Mouse (Mus musculus) liver, adult 2 months (tissue): ENCODE data around the gene Rab2b. TPM values are rescaled to one million over a fixed set of nuclear protein-coding genes. Genes with fewer than 3 reads are reported as not detected.

Experiments used
- DNase-seq: peaks from one replicate; pipeline ENCODE4 v3.0.0-alpha.2; 2011; ENCODE audit warnings: low read depth, low spot score; ENCODE audit errors: extremely low read depth
- H3K27ac ChIP-seq: fragments of 200-500 bp; replicated peaks from 2 replicates; pipeline ENCODE4 v1.5.1; 2012; ENCODE audit warnings: low read depth, mild to moderate bottlenecking, control low read depth, inconsistent platforms, low read length; ENCODE audit not compliant: insufficient read depth
- H3K27me3 ChIP-seq: fragments of 200-500 bp; 2 replicates; pipeline ENCODE4 v1.6.1; 2012; ENCODE audit warnings: mild to moderate bottlenecking, moderate library complexity, low read length, inconsistent platforms; ENCODE audit not compliant: control insufficient read depth, insufficient read depth
- H3K36me3 ChIP-seq: fragments of 200-500 bp; 2 replicates; pipeline ENCODE4 v1.6.1; 2012; ENCODE audit warnings: low read length, inconsistent platforms; ENCODE audit not compliant: control insufficient read depth, insufficient read depth
- H3K4me1 ChIP-seq: fragments of 200-500 bp; 2 replicates; pipeline ENCODE4 v1.6.1; 2011; ENCODE audit warnings: low read length; ENCODE audit not compliant: control insufficient read depth, insufficient read depth
- H3K4me3 ChIP-seq: fragments of 200-500 bp; 2 replicates; pipeline ENCODE4 v1.5.1; 2011; ENCODE audit warnings: low read depth, mild to moderate bottlenecking, control low read depth, low read length, moderate library complexity; ENCODE audit not compliant: insufficient read depth
- H3K79me2 ChIP-seq: fragments of 200-500 bp; 2 replicates; pipeline ENCODE4 v1.6.1; 2012; ENCODE audit warnings: inconsistent platforms, mild to moderate bottlenecking, low read length, moderate library complexity; ENCODE audit not compliant: control insufficient read depth, insufficient read depth
- H3K9ac ChIP-seq: fragments of 200-500 bp; 2 replicates; pipeline ENCODE4 v1.6.1; 2012; ENCODE audit warnings: low read depth, mild to moderate bottlenecking, control low read depth, inconsistent platforms, low read length
- CTCF ChIP-seq: fragments of 200-500 bp; IDR thresholded peaks from 2 replicates; pipeline ENCODE4 v1.5.1; 2011; ENCODE audit warnings: low read depth, low read length, control low read depth
- POLR2A ChIP-seq: fragments of 200-500 bp; IDR thresholded peaks from 2 replicates; pipeline ENCODE4 v1.6.1; 2011; ENCODE audit warnings: low read length, control low read depth; ENCODE audit not compliant: insufficient read depth; ENCODE audit errors: extremely low read depth
- WGBS: fragments of 180-500 bp; shearing (Covaris S2); methylation state at CpG from one replicate; pipeline ENCODE4 v1.1.7; 2018; 5-methylcytosine and 5-hydroxymethylcytosine counted together
- polyA plus RNA-seq: library from polyadenylated mRNA; depleted of rRNA; stranded (reverse); fragments of >200 nt; gene quantifications from 2 replicates; pipeline ENCODE4 v1.2.3, GENCODE M21; 2012
- total RNA-seq: library from RNA; depleted of rRNA; stranded (reverse); fragments of >200 nt; gene quantifications from 2 replicates; pipeline ENCODE4 v1.2.3, GENCODE M21; 2014

Gene Rab2b
- total and polyA plus RNA-seq, 2 experiments = 1.3 to 2.3 TPM

GRCm38 (mm10) chr14:52284191-52284590 is 4.8 kb upstream of the Rab2b start:
- 82% methylated on average over 3 of the region's 3 CpGs for WGBS
- Histone ChIP-seq H3K27ac (no peak overlapping the region), H3K27me3 (no peaks in the 10 kb centered on the region), H3K4me3 (no peak overlapping the region), H3K36me3 (peaks cover 34% of the 10 kb centered on the region), H3K79me2 (peaks cover 6% of the 10 kb centered on the region; the same call in 1 of the 2 replicates), H3K9ac (no peak overlapping the region), H3K4me1 (peaks cover 9% of the 10 kb centered on the region; the same call in 1 of the 2 replicates)
- TF ChIP-seq POLR2A (no peak), CTCF (no peak)
- DNase-seq = no peak

GRCm38 (mm10) chr14:52283629-52284028 is 4.3 kb upstream of the Rab2b start:
- H3K9ac ChIP-seq = no peak overlapping the region
- H3K36me3 ChIP-seq = peaks cover 31% of the 10 kb centered on the region
- H3K4me1 ChIP-seq = peaks cover 9% of the 10 kb centered on the region; the same call in 1 of the 2 replicates
- no peaks in the 10 kb centered on the region for H3K27me3 ChIP-seq
- TF ChIP-seq POLR2A (no peak), CTCF (no peak)
- H3K79me2 ChIP-seq = peaks cover 6% of the 10 kb centered on the region; the same call in 1 of the 2 replicates
- no peak overlapping the region for H3K27ac ChIP-seq
- 95% methylated on average over 5 of the region's 5 CpGs for WGBS
- DNase-seq = no peak
- H3K4me3 ChIP-seq = no peak overlapping the region

GRCm38 (mm10) chr14:52279747-52280120 is 389 bp upstream of the Rab2b start:
- Histone ChIP-seq H3K4me1 (peaks cover 9% of the 10 kb centered on the region; the same call in 1 of the 2 replicates), H3K9ac (peak overlapping the region; percentile 84), H3K27ac (peak overlapping the region; percentile 52; the same call in 1 of the 2 replicates), H3K27me3 (no peaks in the 10 kb centered on the region), H3K4me3 (peak overlapping the region; percentile 82), H3K79me2 (peaks cover 6% of the 10 kb centered on the region; the same call in 1 of the 2 replicates), H3K36me3 (0 out of 2 replicates have a peak, but pooled peaks cover 3% of the 10 kb centered on the region)
- DNase-seq = no peak
- under 1% methylated on average over 21 of the region's 21 CpGs for WGBS
- TF ChIP-seq CTCF (no peak), POLR2A (no peak)

GRCm38 (mm10) chr14:52277210-52277609 is 2.1 kb downstream of the Rab2b start:
- Histone ChIP-seq H3K27me3 (no peaks in the 10 kb centered on the region), H3K27ac (no peak overlapping the region), H3K79me2 (no peaks in the 10 kb centered on the region; the same call in 1 of the 2 replicates), H3K36me3 (peaks cover 2% of the 10 kb centered on the region; the same call in 1 of the 2 replicates), H3K9ac (no peak overlapping the region), H3K4me1 (peaks cover 4% of the 10 kb centered on the region; the same call in 1 of the 2 replicates), H3K4me3 (no peak overlapping the region)
- 85% methylated on average over 4 of the region's 4 CpGs for WGBS
- DNase-seq = no peak
- no peak for TF ChIP-seq CTCF
- no peak for TF ChIP-seq POLR2A

GRCm38 (mm10) chr14:52272781-52273180 is 6.6 kb downstream of the Rab2b start:
- DNase-seq = no peak

More at GRCm38 (mm10) chr14:52272781-52273180, 6.6 kb downstream of the Rab2b start:
- H3K4me3 ChIP-seq = no peak overlapping the region
- 50% methylated on average over 3 of the region's 3 CpGs for WGBS
- TF ChIP-seq CTCF (no peak), POLR2A (no peak)
- no peaks in the 10 kb centered on the region for H3K79me2 ChIP-seq
- H3K27ac ChIP-seq = no peak overlapping the region
- H3K4me1 ChIP-seq = no peaks in the 10 kb centered on the region
- H3K36me3 ChIP-seq = peaks cover 6% of the 10 kb centered on the region
- no peak overlapping the region for H3K9ac ChIP-seq
- H3K27me3 ChIP-seq = no peaks in the 10 kb centered on the region
